Mouse (Mus musculus): ENCODE data around the gene Lce1a2. TPM values are rescaled to one million over a fixed set of nuclear protein-coding genes. Genes with fewer than 3 reads are reported as not detected.
A peak's percentile ranks its signal among the peaks of the same experiment; 100 is the strongest.
"Not testable (repeated sequence)": the region's sequence is repeated elsewhere in the genome, so short reads cannot be mapped to it uniquely, and the experiment has no call there.

The Lce1a2 gene
- not detected in 2 replicates for polyA plus RNA-seq (2015; fragmentation: Nextera tagmentation; extraction: Ambion mirVana)

GRCm38 (mm10) chr3:92670215-92670614, at the start of gene Lce1a2:
Lce1a2 (minus strand) TSS chr3:92670315.
- H3K4me1 ChIP-seq = no peaks in the 10 kb centered on the region
- ATAC-seq (replicated peaks) = no peak
- H3K9me3 ChIP-seq = no peaks in the 10 kb centered on the region
- H3K9ac ChIP-seq = no peak within 1 kb of the TSS
- no peaks in the 10 kb centered on the region for H3K27me3 ChIP-seq (replicated peaks)
- H3K4me3 ChIP-seq = no peak within 1 kb of the TSS
- no peaks in the 10 kb centered on the region for H3K36me3 ChIP-seq (replicated peaks)
- no peak within 1 kb of the TSS for H3K27ac ChIP-seq
- H3K4me2 ChIP-seq = no peak within 1 kb of the TSS

- Histone ChIP-seq H3K4me1 (no peaks in the 10 kb centered on the region), H3K27ac (no peak overlapping the region), H3K9me3 (no peaks in the 10 kb centered on the region), H3K4me2 (no peak overlapping the region), H3K27me3 (replicated peaks) (no peaks in the 10 kb centered on the region), H3K36me3 (replicated peaks) (no peaks in the 10 kb centered on the region), H3K9ac (no peak overlapping the region), H3K4me3 (no peak overlapping the region)
- ATAC-seq (replicated peaks) = no peak
These were observed 45.0 kb upstream of the Lce1a2 start for GRCm38 (mm10) chr3:92715122-92715521.

DNA sequence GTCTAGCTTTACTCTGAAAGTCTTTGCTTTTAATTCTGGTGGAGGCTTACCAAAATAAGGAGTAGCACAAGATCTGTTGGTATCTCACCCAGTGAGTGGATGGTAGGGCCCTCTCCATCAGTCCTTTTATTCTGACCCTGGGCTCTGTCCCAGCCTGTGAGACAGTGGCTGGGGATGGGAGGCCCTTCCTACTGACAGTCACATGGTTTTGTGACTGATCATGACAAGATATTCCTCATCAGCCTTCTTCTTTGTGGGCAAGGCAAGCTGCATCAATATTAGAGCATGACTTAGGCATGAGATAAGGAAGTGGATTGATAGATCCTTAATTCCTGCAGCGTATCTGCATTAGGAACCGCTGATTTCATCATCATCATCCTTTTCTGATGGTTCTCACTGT, 38.9 kb upstream of the Lce1a2 start, which contains the start of gene Lce1e:
TSS of gene Lce1e (minus strand) at position 101 of the 400 bp plus-strand sequence.
- Histone ChIP-seq H3K27ac (no peak within 1 kb of the TSS), H3K4me1 (no peaks in the 10 kb centered on the region), H3K27me3 (replicated peaks) (no peaks in the 10 kb centered on the region), H3K4me3 (no peak within 1 kb of the TSS), H3K4me2 (no peak within 1 kb of the TSS), H3K9me3 (no peaks in the 10 kb centered on the region), H3K36me3 (replicated peaks) (no peaks in the 10 kb centered on the region), H3K9ac (no peak within 1 kb of the TSS)
- WGBS = 87% methylated on average over 2 of the region's 2 CpGs
- no peak for ATAC-seq (replicated peaks)

GRCm38 (mm10) chr3:92694613-92695012, 24.5 kb upstream of the Lce1a2 start:
- H3K4me2 ChIP-seq = no peak overlapping the region
- H3K27me3 ChIP-seq (replicated peaks) = no peaks in the 10 kb centered on the region
- no peaks in the 10 kb centered on the region for H3K36me3 ChIP-seq (replicated peaks)
- ATAC-seq (replicated peaks) = no peak
- no peak overlapping the region for H3K27ac ChIP-seq
- H3K9ac ChIP-seq = no peak overlapping the region
- H3K4me3 ChIP-seq = no peak overlapping the region
- H3K4me1 ChIP-seq = no peaks in the 10 kb centered on the region
- no peaks in the 10 kb centered on the region for H3K9me3 ChIP-seq
- WGBS = 18% methylated on average over 1 of the region's 1 CpGs

DNA sequence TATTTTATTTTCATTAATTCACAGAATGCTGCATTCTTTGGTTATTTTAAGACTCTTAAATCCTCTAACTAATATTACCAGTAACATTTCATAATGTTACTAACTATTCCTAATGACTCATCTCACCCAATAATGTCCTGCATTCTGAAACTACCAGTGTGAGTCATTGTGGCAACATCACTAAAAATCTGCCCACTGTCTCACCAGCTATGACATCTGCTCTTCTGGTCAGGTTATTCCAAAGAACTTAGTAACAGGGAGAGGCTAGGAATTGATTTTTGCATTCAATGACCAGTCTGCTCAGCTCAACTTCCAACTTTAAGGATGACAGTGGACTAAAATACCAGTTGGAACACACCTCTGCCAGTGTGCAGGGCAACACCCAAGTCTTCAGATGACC, 21.6 kb upstream of the Lce1a2 start:
- H3K9me3 ChIP-seq = no peaks in the 10 kb centered on the region
- ATAC-seq (replicated peaks) = no peak
- H3K36me3 ChIP-seq (replicated peaks) = no peaks in the 10 kb centered on the region
- H3K4me3 ChIP-seq = no peak overlapping the region
- H3K4me1 ChIP-seq = no peaks in the 10 kb centered on the region
- H3K9ac ChIP-seq = no peak overlapping the region
- H3K27me3 ChIP-seq (replicated peaks) = no peaks in the 10 kb centered on the region
- no peak overlapping the region for H3K27ac ChIP-seq
- H3K4me2 ChIP-seq = no peak overlapping the region

DNA sequence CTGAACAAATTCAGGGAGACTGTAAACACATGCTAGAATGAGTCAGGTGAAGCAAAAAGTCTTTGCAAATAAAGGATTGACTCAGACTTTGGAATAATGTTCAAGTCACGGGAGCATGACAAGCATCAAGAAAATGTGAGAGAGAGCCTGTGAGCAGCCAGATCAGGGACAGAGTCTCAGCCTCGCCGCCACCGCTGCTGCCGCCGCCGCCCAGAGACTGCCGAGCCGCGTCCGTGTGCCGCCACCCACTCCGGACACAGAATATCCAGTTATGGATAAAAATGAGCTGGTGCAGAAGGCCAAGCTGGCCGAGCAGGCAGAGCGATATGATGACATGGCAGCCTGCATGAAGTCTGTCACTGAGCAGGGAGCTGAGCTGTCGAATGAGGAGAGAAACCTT, 19.0 kb upstream of the Lce1a2 start:
- H3K4me3 ChIP-seq; H3K27ac ChIP-seq; ATAC-seq (replicated peaks); H3K9me3 ChIP-seq; H3K4me1 ChIP-seq; H3K27me3 ChIP-seq (replicated peaks); H3K4me2 ChIP-seq; H3K36me3 ChIP-seq (replicated peaks); H3K9ac ChIP-seq: not testable (repeated sequence)
- 76% methylated on average over 16 of the region's 16 CpGs for WGBS

GRCm38 (mm10) chr3:92687110-92687509, 17.0 kb upstream of the Lce1a2 start, which contains the start of gene Lce1d:
Lce1d (minus strand) TSS chr3:92687210.
- no peaks in the 10 kb centered on the region for H3K27me3 ChIP-seq (replicated peaks)
- no peaks in the 10 kb centered on the region for H3K9me3 ChIP-seq
- H3K4me2 ChIP-seq = no peak within 1 kb of the TSS
- H3K36me3 ChIP-seq (replicated peaks) = no peaks in the 10 kb centered on the region
- no peak for ATAC-seq (replicated peaks)
- H3K27ac ChIP-seq = no peak within 1 kb of the TSS
- H3K4me1 ChIP-seq = no peaks in the 10 kb centered on the region
- no peak within 1 kb of the TSS for H3K9ac ChIP-seq
- 75% methylated on average over 2 of the region's 2 CpGs for WGBS
- no peak within 1 kb of the TSS for H3K4me3 ChIP-seq

- no peak within 1 kb of the TSS for H3K9ac ChIP-seq
- no peaks in the 10 kb centered on the region for H3K36me3 ChIP-seq (replicated peaks)
- H3K4me3 ChIP-seq = no peak within 1 kb of the TSS
- H3K4me1 ChIP-seq = no peaks in the 10 kb centered on the region
- no peaks in the 10 kb centered on the region for H3K9me3 ChIP-seq
- no peak within 1 kb of the TSS for H3K4me2 ChIP-seq
- ATAC-seq (replicated peaks) = no peak
- no peak within 1 kb of the TSS for H3K27ac ChIP-seq
- 94% methylated on average over 4 of the region's 4 CpGs for WGBS
- H3K27me3 ChIP-seq (replicated peaks) = no peaks in the 10 kb centered on the region
These were observed 8.8 kb upstream of the Lce1a2 start, which contains the start of gene Lce1c for GRCm38 (mm10) chr3:92678947-92679346. Lce1c (plus strand) TSS chr3:92679247.

DNA sequence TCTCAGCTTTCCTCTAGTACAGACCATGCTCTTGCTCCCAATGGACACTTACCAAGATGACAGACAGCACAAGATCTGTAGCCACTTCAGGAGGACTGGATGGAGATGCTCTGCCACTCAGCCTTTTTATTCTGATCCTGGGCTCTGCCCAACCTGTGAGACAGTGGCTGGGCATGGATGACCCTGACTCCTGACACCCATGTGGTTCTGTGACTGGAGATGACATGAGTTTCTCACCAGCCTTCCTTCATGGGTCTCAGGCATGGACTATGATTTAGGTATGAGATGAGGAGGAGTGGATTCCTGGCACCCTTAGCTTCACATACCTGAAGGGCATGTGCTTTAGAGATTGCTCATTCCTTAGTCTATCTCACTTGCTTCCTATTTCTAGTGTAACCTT, 13.3 kb downstream of the Lce1a2 start, which contains the start of gene Lce1b:
TSS of gene Lce1b (minus strand) at position 101 of the 400 bp plus-strand sequence.
- no peak within 1 kb of the TSS for H3K4me2 ChIP-seq
- H3K27ac ChIP-seq = no peak within 1 kb of the TSS
- no peak within 1 kb of the TSS for H3K4me3 ChIP-seq
- H3K9ac ChIP-seq = no peak within 1 kb of the TSS
- no peaks in the 10 kb centered on the region for H3K4me1 ChIP-seq
- no peaks in the 10 kb centered on the region for H3K9me3 ChIP-seq
- no peaks in the 10 kb centered on the region for H3K27me3 ChIP-seq (replicated peaks)
- ATAC-seq (replicated peaks) = no peak
- no peaks in the 10 kb centered on the region for H3K36me3 ChIP-seq (replicated peaks)

- no peak within 1 kb of the TSS for H3K4me3 ChIP-seq
- H3K4me1 ChIP-seq = no peaks in the 10 kb centered on the region
- WGBS = 90% methylated on average over 1 of the region's 1 CpGs
- H3K27me3 ChIP-seq (replicated peaks) = no peaks in the 10 kb centered on the region
- no peak for ATAC-seq (replicated peaks)
- H3K9me3 ChIP-seq = no peaks in the 10 kb centered on the region
- H3K36me3 ChIP-seq (replicated peaks) = no peaks in the 10 kb centered on the region
- no peak within 1 kb of the TSS for H3K4me2 ChIP-seq
- no peak within 1 kb of the TSS for H3K9ac ChIP-seq
- H3K27ac ChIP-seq = no peak within 1 kb of the TSS
These were observed 21.9 kb downstream of the Lce1a2 start, which contains the start of gene Lce1a1 for GRCm38 (mm10) chr3:92648207-92648606. Lce1a1 (minus strand) TSS chr3:92648307.

- Histone ChIP-seq H3K9me3 (no peaks in the 10 kb centered on the region), H3K4me3 (no peak overlapping the region), H3K36me3 (replicated peaks) (no peaks in the 10 kb centered on the region), H3K9ac (no peak overlapping the region), H3K27ac (no peak overlapping the region), H3K4me1 (no peaks in the 10 kb centered on the region), H3K4me2 (no peak overlapping the region), H3K27me3 (replicated peaks) (no peaks in the 10 kb centered on the region)
- ATAC-seq (replicated peaks) = no peak
- WGBS = 91% methylated on average over 15 of the region's 15 CpGs
These were observed 30.3 kb downstream of the Lce1a2 start for GRCm38 (mm10) chr3:92639854-92640253.

DNA sequence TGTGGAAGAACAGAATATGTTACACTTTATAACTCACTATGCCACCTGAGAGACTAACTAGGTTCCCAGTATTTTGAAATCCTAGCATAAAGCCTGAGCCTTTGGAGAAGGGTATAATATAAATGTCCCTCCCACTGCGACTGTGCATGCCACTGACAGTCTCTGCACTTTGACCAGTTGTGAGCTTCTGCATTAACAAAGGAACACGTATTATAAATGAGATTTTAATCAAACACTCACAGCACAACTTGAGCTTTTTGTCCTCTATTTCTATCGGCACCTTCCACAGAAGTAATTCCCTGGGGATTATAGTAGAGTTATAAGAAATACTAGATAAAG, 31.5 kb downstream of the Lce1a2 start:
- WGBS = 62% methylated on average over 3 of the region's 3 CpGs
- Histone ChIP-seq H3K4me1 (no peaks in the 10 kb centered on the region), H3K9ac (no peak overlapping the region), H3K4me3 (no peak overlapping the region), H3K27ac (no peak overlapping the region), H3K36me3 (replicated peaks) (no peaks in the 10 kb centered on the region), H3K4me2 (no peak overlapping the region), H3K27me3 (replicated peaks) (no peaks in the 10 kb centered on the region), H3K9me3 (no peaks in the 10 kb centered on the region)
- ATAC-seq (replicated peaks) = peak; percentile 50; the same call in 1 of the 2 replicates

DNA sequence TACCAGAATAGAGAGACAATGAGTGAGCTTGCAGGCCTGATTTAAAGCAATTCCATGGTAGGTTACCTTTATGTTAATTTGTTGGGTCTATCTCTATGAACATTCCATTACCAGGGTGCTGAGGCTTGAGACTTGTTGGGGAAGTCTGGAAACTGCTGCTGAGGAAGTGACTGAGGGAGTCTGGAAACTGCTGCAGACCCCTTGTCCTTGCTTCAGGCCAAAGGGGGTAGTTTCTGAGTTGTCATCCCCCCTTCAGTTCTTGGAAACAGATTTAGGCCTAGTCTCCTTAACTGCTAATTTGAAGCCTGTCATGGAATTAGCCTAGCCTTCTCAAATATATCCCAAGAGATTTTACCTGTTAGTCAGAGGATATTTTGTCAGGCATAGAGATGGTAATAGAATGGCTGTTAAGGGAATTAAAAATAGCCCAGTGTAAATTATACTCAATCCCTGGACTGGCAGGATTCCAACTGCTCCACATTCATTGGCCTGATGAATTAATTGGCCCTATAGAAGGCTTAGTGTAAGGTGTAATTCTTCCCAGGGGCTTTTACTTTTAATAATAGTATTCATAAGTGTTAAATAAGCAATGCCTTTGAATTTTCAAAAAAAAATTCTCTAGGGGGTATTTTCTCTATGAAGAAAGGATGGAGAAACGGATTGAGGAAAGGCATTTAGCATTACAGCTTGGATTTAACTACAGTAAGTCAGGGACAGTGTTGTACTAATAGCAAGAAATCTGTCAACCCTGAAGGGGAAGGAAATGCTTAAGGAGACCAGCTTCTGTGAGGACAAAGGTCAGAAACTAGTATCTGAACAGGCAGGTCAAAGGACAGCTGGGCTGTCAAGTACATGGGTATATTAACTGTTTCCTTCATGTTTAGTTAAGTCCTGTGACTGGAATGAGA, 32.1 kb downstream of the Lce1a2 start:
- Histone ChIP-seq H3K4me2 (no peak overlapping the region), H3K4me3 (no peak overlapping the region), H3K36me3 (replicated peaks) (no peaks in the 10 kb centered on the region), H3K4me1 (no peaks in the 10 kb centered on the region), H3K27me3 (replicated peaks) (no peaks in the 10 kb centered on the region), H3K27ac (no peak overlapping the region), H3K9me3 (no peaks in the 10 kb centered on the region), H3K9ac (no peak overlapping the region)
- 9% methylated on average over 1 of the region's 1 CpGs for WGBS
- ATAC-seq (replicated peaks) = peak; percentile 71
